Mouse (Mus musculus) layer of hippocampus, adult 8-10 months (tissue): ENCODE measurements at regions not wholly inside any gene's neighbourhood (a gene's known extent, or its start where the extent isn't known, plus 50 kb on each side); places are given as distances from the start of the nearest gene placed in this dataset.

Experiments
- DNase-seq, 2 experiments: peaks; one replicate each; pipeline ENCODE4 v3.0.0; 2022; ENCODE audit warnings: low spot score in 2 of 2

GRCm38 (mm10) chr5:96931576-96932152 lies 65.8 kb upstream of the Bmp2k start:
- no peak for DNase-seq

DNA sequence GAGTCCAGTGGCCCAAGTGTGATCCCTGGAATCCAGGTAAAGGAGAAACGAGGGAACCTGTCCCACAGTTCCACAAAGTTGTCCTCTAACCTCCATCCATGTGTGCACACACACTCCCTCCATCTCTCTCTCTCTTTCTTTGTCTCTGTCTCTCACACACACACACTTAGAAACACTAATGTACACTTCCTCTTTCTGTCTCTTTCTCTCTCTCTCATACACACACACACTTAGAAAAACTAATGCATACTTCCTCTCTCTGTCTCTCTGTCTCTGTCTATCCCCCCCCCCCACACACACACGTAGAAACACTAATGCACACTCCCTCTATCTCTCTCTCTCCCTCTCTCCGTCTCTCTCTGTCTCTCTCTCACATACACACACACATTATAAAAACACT lies 61.2 kb upstream of the Bmp2k start:
- no peak for DNase-seq

DNA sequence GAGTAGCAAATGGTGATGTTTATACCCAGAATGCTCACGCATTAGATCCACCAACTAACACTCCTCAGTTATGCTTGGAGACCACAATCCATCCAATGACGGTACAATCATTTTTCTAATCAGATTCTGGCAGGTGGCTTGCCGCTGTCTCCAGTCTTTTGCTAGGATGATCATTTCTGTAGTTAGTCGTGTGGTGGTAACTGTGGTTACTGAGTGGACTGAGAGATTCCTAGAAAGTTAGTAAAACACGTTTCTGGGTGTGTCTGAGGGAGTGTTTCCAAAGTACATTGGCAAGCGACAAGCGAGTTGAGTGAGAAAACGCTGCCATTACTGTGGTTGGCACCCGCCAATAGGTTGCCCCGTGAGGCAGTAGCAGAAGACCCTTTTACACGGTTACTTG lies 58.8 kb upstream of the Bmp2k start:
- no peak for DNase-seq

GRCm38 (mm10) chr5:96939273-96939672 lies 58.2 kb upstream of the Bmp2k start:
- no peak for DNase-seq

GRCm38 (mm10) chr5:96940170-96941086 lies 57.1 kb upstream of the Bmp2k start:
- DNase-seq = no peak

GRCm38 (mm10) chr5:96941087-96941468 lies 56.4 kb upstream of the Bmp2k start:
- DNase-seq = no peak

DNA sequence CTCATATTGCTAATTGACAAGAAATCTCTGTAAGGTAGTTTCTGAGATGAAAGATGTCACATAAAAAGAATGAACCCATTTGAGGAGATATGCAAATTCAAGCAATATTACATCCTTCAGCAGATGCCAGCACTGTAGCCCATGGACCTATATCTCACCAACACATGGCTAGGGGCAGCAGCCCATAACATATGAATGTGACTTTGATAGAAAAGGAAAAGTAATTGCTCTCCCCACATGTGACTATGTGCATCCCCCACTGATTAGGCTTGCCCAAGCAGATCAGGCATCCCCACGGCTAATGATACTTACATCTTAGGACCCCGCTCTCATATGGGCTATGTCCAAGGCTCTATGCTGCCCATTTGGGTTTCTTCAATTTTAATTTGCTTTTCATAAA lies 56.0 kb upstream of the Bmp2k start:
- DNase-seq = no peak
